Mouse (Mus musculus) hindbrain, embryonic 11.5 days (tissue): ENCODE results near the gene Tulp1. TPM values are rescaled to one million over a fixed set of nuclear protein-coding genes. Genes with fewer than 3 reads are reported as not detected.

Source experiments
- ATAC-seq: fragments of 200-750 bp; cut with Nextera tagmentation; 2 replicates; pipeline ENCODE4 v1.8.0; 2017; ENCODE audit warnings: mild to moderate bottlenecking, moderate TSS enrichment, moderate library complexity; ENCODE audit not compliant: low FRiP score
- DNase-seq: peaks from one replicate; pipeline ENCODE4 v3.0.0-alpha.2; 2015; ENCODE audit warnings: low spot score
- H3K27ac ChIP-seq: fragments of 300-500 bp; sonication (generic); 2 replicates; pipeline ENCODE4 v1.5.1; 2014; ENCODE audit warnings: mild to moderate bottlenecking, low read depth, low read length
- H3K27me3 ChIP-seq: fragments of 300-500 bp; sonication (generic); 2 replicates; pipeline ENCODE4 v1.6.1; 2014; ENCODE audit warnings: mild to moderate bottlenecking, low read length, moderate library complexity, mixed read lengths; ENCODE audit not compliant: control insufficient read depth, insufficient read depth
- H3K36me3 ChIP-seq: fragments of 300-500 bp; sonication (generic); 2 replicates; pipeline ENCODE4 v1.6.1; 2014; ENCODE audit warnings: mild to moderate bottlenecking, low read length, moderate library complexity, mixed read lengths; ENCODE audit not compliant: control insufficient read depth, insufficient read depth
- H3K4me1 ChIP-seq: fragments of 300-500 bp; sonication (generic); replicated peaks from 2 replicates; pipeline ENCODE4 v1.6.1; 2014; ENCODE audit warnings: low read length, mixed read lengths; ENCODE audit not compliant: control insufficient read depth, insufficient read depth
- H3K4me2 ChIP-seq: fragments of 300-500 bp; sonication (generic); replicated peaks from 2 replicates; pipeline ENCODE4 v1.6.1; 2014; ENCODE audit warnings: mild to moderate bottlenecking, low read depth, low read length
- H3K4me3 ChIP-seq: fragments of 300-500 bp; sonication (generic); 2 replicates; pipeline ENCODE4 v1.5.1; 2014; ENCODE audit warnings: low read depth, low read length
- H3K9ac ChIP-seq: fragments of 300-500 bp; sonication (generic); 2 replicates; pipeline ENCODE4 v1.6.1; 2014; ENCODE audit warnings: low read depth, low read length
- H3K9me3 ChIP-seq: fragments of 300-500 bp; sonication (generic); 2 replicates; pipeline ENCODE4 v1.6.1; 2016; ENCODE audit warnings: low read length; ENCODE audit not compliant: control insufficient read depth
- WGBS: fragments of 180-500 bp; shearing (Covaris S2); extraction: QIAGEN DNeasy Blood & Tissue Kit; methylation state at CpG from one replicate; pipeline ENCODE4 v1.1.7; 2014; 5-methylcytosine and 5-hydroxymethylcytosine counted together
- polyA plus RNA-seq: library from polyadenylated mRNA; unstranded; fragments of >200 nt; fragmentation: Nextera tagmentation; extraction: Ambion mirVana; gene quantifications from 2 replicates; pipeline ENCODE4 v1.2.1, GENCODE M21; 2014

The Tulp1 gene
- polyA plus RNA-seq, 1 experiment from 2014 or later, result 2.9 TPM

GRCm38 (mm10) chr17:28394994-28395393 lies 30.0 kb upstream of the Tulp1 start:
- H3K4me1 ChIP-seq, result no peaks in the 10 kb centered on the region
- no peak for ATAC-seq
- WGBS, result 82% methylated on average over 7 of the region's 7 CpGs
- H3K4me2 ChIP-seq, result no peak overlapping the region
- no peak overlapping the region for H3K27ac ChIP-seq
- no peaks in the 10 kb centered on the region for H3K36me3 ChIP-seq
- no peak overlapping the region for H3K9ac ChIP-seq
- H3K9me3 ChIP-seq, result no peaks in the 10 kb centered on the region
- no peak for DNase-seq
- no peak overlapping the region for H3K4me3 ChIP-seq
- no peaks in the 10 kb centered on the region for H3K27me3 ChIP-seq

GRCm38 (mm10) chr17:28394051-28394765 lies 29.2 kb upstream of the Tulp1 start:
- H3K4me1 ChIP-seq, result no peaks in the 10 kb centered on the region
- WGBS, result 83% methylated on average over 15 of the region's 15 CpGs
- H3K4me3 ChIP-seq, result no peak overlapping the region
- DNase-seq (no peak), ATAC-seq (no peak)
- H3K36me3 ChIP-seq, result no peaks in the 10 kb centered on the region
- no peak overlapping the region for H3K4me2 ChIP-seq
- H3K27me3 ChIP-seq, result no peaks in the 10 kb centered on the region
- H3K9ac ChIP-seq, result no peak overlapping the region
- no peak overlapping the region for H3K27ac ChIP-seq
- no peaks in the 10 kb centered on the region for H3K9me3 ChIP-seq

GRCm38 (mm10) chr17:28391568-28392432 lies 26.8 kb upstream of the Tulp1 start:
- no peaks in the 10 kb centered on the region for H3K9me3 ChIP-seq
- WGBS, result 10% methylated on average over 23 of the region's 25 CpGs
- H3K27me3 ChIP-seq, result peaks cover under 1% of the 10 kb centered on the region
- H3K9ac ChIP-seq, result no peak overlapping the region
- H3K27ac ChIP-seq, result no peak overlapping the region
- DNase-seq, result no peak
- no peak overlapping the region for H3K4me3 ChIP-seq
- H3K4me2 ChIP-seq, result 0 out of 2 replicates have a peak overlapping the region, but pooled peaks have one; percentile 9
- H3K36me3 ChIP-seq, result no peaks in the 10 kb centered on the region
- no peak for ATAC-seq
- no peaks in the 10 kb centered on the region for H3K4me1 ChIP-seq

GRCm38 (mm10) chr17:28388534-28388933 lies 23.5 kb upstream of the Tulp1 start:
- Histone ChIP-seq H3K36me3 (no peaks in the 10 kb centered on the region), H3K4me3 (no peak overlapping the region), H3K27me3 (peaks cover 5% of the 10 kb centered on the region), H3K9me3 (no peaks in the 10 kb centered on the region), H3K4me1 (no peaks in the 10 kb centered on the region), H3K9ac (no peak overlapping the region), H3K4me2 (no peak overlapping the region), H3K27ac (no peak overlapping the region)
- ATAC-seq (no peak), DNase-seq (no peak)
- 87% methylated on average over 3 of the region's 3 CpGs for WGBS

GRCm38 (mm10) chr17:28386150-28386905 lies 21.3 kb upstream of the Tulp1 start:
- Histone ChIP-seq H3K36me3 (no peaks in the 10 kb centered on the region), H3K4me3 (0 out of 2 replicates have a peak overlapping the region, but pooled peaks have one; percentile 6), H3K4me2 (peak overlapping the region; percentile 11; the same call in 1 of the 2 replicates), H3K27ac (no peak overlapping the region), H3K9me3 (no peaks in the 10 kb centered on the region), H3K9ac (no peak overlapping the region), H3K4me1 (no peaks in the 10 kb centered on the region), H3K27me3 (peaks cover 5% of the 10 kb centered on the region)
- 5% methylated on average over 23 of the region's 23 CpGs for WGBS
- DNase-seq, result peak; percentile 90
- ATAC-seq, result no peak

GRCm38 (mm10) chr17:28384298-28384697 lies 19.3 kb upstream of the Tulp1 start:
- 71% methylated on average over 4 of the region's 4 CpGs for WGBS
- ATAC-seq, result no peak
- no peak overlapping the region for H3K27ac ChIP-seq
- peaks cover 5% of the 10 kb centered on the region for H3K27me3 ChIP-seq
- DNase-seq, result peak; percentile 41
- H3K4me2 ChIP-seq, result no peak overlapping the region
- H3K4me1 ChIP-seq, result no peaks in the 10 kb centered on the region
- H3K36me3 ChIP-seq, result no peaks in the 10 kb centered on the region
- H3K9ac ChIP-seq, result no peak overlapping the region
- H3K4me3 ChIP-seq, result no peak overlapping the region
- H3K9me3 ChIP-seq, result no peaks in the 10 kb centered on the region

- 13% methylated on average over 4 of the region's 6 CpGs for WGBS
These were observed 15.2 kb upstream of the Tulp1 start for GRCm38 (mm10) chr17:28380255-28380654.

GRCm38 (mm10) chr17:28375592-28376061 lies 10.6 kb upstream of the Tulp1 start:
- Histone ChIP-seq H3K27ac (no peak overlapping the region), H3K9ac (no peak overlapping the region), H3K27me3 (peaks cover 15% of the 10 kb centered on the region), H3K4me1 (no peaks in the 10 kb centered on the region), H3K9me3 (no peaks in the 10 kb centered on the region), H3K36me3 (no peaks in the 10 kb centered on the region), H3K4me2 (no peak overlapping the region), H3K4me3 (no peak overlapping the region)
- DNase-seq (no peak), ATAC-seq (no peak)
- 12% methylated on average over 17 of the region's 17 CpGs for WGBS

More at GRCm38 (mm10) chr17:28380255-28380654, 15.2 kb upstream of the Tulp1 start:
- no peaks in the 10 kb centered on the region for H3K4me1 ChIP-seq
- no peak for DNase-seq
- H3K27me3 ChIP-seq, result peaks cover 6% of the 10 kb centered on the region
- no peaks in the 10 kb centered on the region for H3K36me3 ChIP-seq
- H3K4me2 ChIP-seq, result no peak overlapping the region
- H3K9ac ChIP-seq, result no peak overlapping the region
- no peak overlapping the region for H3K4me3 ChIP-seq
- H3K27ac ChIP-seq, result no peak overlapping the region
- no peak for ATAC-seq
- no peaks in the 10 kb centered on the region for H3K9me3 ChIP-seq
